Mouse (Mus musculus) bone marrow macrophage, adult 2 months (primary cell): ENCODE data around the gene Smndc1.

Source experiments
- CTCF ChIP-seq: IDR thresholded peaks from 2 replicates; pipeline ENCODE4 v1.5.1; 2012; ENCODE audit warnings: low read depth, mild to moderate bottlenecking, low read length, moderate library complexity
- POLR2A ChIP-seq: IDR thresholded peaks from 2 replicates; pipeline ENCODE4 v1.6.1; 2012; ENCODE audit warnings: mild to moderate bottlenecking, low read depth, low read length, borderline replicate concordance

- TF ChIP-seq POLR2A, result no peak
- TF ChIP-seq CTCF, result peak; percentile 37; the same call in 1 of the 2 replicates
Observed at GRCm38 (mm10) chr19:53362967-53363366, 27.4 kb downstream of the Smndc1 start.
